Mouse (Mus musculus): Measurements from ENCODE around the gene Pla1a.

- no peak for TF ChIP-seq CTCF (IDR thresholded peaks at IDR 0.05; ENCODE audit: borderline replicate concordance, extremely low read depth, insufficient read depth, insufficient read length)
- TF ChIP-seq POLR2A (IDR thresholded peaks at IDR 0.05; ENCODE audit: borderline replicate concordance, extremely low read depth, insufficient read depth, insufficient read length, poor library complexity, severe bottlenecking), result no peak
These were observed 26.2 kb downstream of the Pla1a start for GRCm38 (mm10) chr16:38406708-38407107.

Measured in brain, embryonic 14.5 days (tissue).